ENCODE assay signal across 19 mouse cellular contexts in genomic region chr19:34730584-34730983, GRCm38 (mm10). TPM values are rescaled to one million over a fixed set of nuclear protein-coding genes. Genes with fewer than 3 reads are reported as not detected.
"Had no signal": no experiment of that assay in that cellular context is flagged by ENCODE, and none has a peak within 500 bp of the region (broad histone marks: within the 10 kb centered on the region; RNA-seq: fewer than 3 reads in every experiment).

No protein-coding gene starts in this region.

- H3K4me3 ChIP-seq: megakaryocyte, embryonic 14.5 days; midbrain, embryonic 13.5 days; midbrain, embryonic 15.5 days; neural tube, embryonic 13.5 days; neural tube, embryonic 15.5 days had no signal

- DNase-seq: lung, adult 18-20 months; lung, embryonic 14.5 days; lung, postnatal 14 days; lung, postnatal 36 days; retina, postnatal 1 day; right cerebral cortex, adult 18-20 months; right cerebral cortex, postnatal 25 days; right cerebral cortex, postnatal 4 days; spleen, adult 18-20 months; thymus, adult 18-20 months; thymus, postnatal 14 days; thymus, postnatal 36 days had no signal

- H3K9ac ChIP-seq: lung, embryonic 14.5 days; midbrain, embryonic 13.5 days; midbrain, embryonic 15.5 days; neural tube, embryonic 13.5 days; neural tube, embryonic 15.5 days had no signal

- ATAC-seq: midbrain, embryonic 13.5 days; midbrain, embryonic 15.5 days had no signal

- H3K9me3 ChIP-seq: midbrain, embryonic 13.5 days; midbrain, embryonic 15.5 days; neural tube, embryonic 13.5 days; neural tube, embryonic 15.5 days had no signal

- H3K4me2 ChIP-seq: lung, embryonic 14.5 days; midbrain, embryonic 11.5 days; midbrain, embryonic 13.5 days; midbrain, embryonic 15.5 days; neural tube, embryonic 13.5 days; neural tube, embryonic 15.5 days had no signal

- H3K27me3 ChIP-seq: megakaryocyte, embryonic 14.5 days; midbrain, embryonic 13.5 days; midbrain, embryonic 15.5 days; neural tube, embryonic 13.5 days; neural tube, embryonic 15.5 days had no signal

- H3K36me3 ChIP-seq: midbrain, embryonic 13.5 days; midbrain, embryonic 15.5 days; neural tube, embryonic 13.5 days; neural tube, embryonic 15.5 days had no signal

- H3K27ac ChIP-seq: macrophage; midbrain, embryonic 13.5 days; midbrain, embryonic 15.5 days; neural tube, embryonic 13.5 days; neural tube, embryonic 15.5 days had no signal

- H3K4me1 ChIP-seq: midbrain, embryonic 13.5 days; midbrain, embryonic 15.5 days; neural tube, embryonic 13.5 days; neural tube, embryonic 15.5 days had no signal

RNA-seq across cellular contexts. Expression of gene Slc16a12, which starts 16.5 kb away (rescaled TPM):
- polyA plus RNA-seq: macrophage had no signal
